Mouse (Mus musculus) G1E (cell line): ENCODE data around the gene Id1. TPM values are rescaled to one million over a fixed set of nuclear protein-coding genes. Genes with fewer than 3 reads are reported as not detected.

Experiments
- ATAC-seq: 2 replicates; pipeline ENCODE4 v1.8.0; 2016; ENCODE audit warnings: mild to moderate bottlenecking; ENCODE audit not compliant: insufficient number of reproducible peaks, poor library complexity, low FRiP score, severe bottlenecking; ENCODE audit errors: extremely low read depth
- DNase-seq: peaks from one replicate; pipeline ENCODE4 v3.0.0; 2012; ENCODE audit warnings: low spot score
- H3K27me3 ChIP-seq: 2 replicates; pipeline ENCODE4 v1.6.1; 2012; ENCODE audit warnings: mild to moderate bottlenecking, low read length, inconsistent platforms; ENCODE audit not compliant: insufficient read depth
- H3K36me3 ChIP-seq: replicated peaks from 2 replicates; pipeline ENCODE3; 2012; ENCODE audit warnings: mild to moderate bottlenecking, inconsistent platforms
- H3K4me1 ChIP-seq: 2 replicates; pipeline ENCODE4 v1.6.1; 2012; ENCODE audit warnings: low read depth, low read length, inconsistent platforms, mixed read lengths; ENCODE audit not compliant: insufficient read depth
- H3K4me3 ChIP-seq: 2 replicates; pipeline ENCODE4 v1.5.1; 2012; ENCODE audit warnings: low read depth, mild to moderate bottlenecking, inconsistent platforms, low read length, moderate library complexity, mixed read lengths
- H3K9me3 ChIP-seq: replicated peaks from 2 replicates; pipeline ENCODE4 v1.6.1; 2012; ENCODE audit warnings: inconsistent platforms
- CTCF ChIP-seq: IDR thresholded peaks from 2 replicates; pipeline ENCODE4 v1.5.1; 2012; ENCODE audit warnings: low read depth, low read length, inconsistent platforms, mixed read lengths
- GATA1 ChIP-seq: IDR thresholded peaks from 2 replicates; pipeline ENCODE4 v1.6.1; 2012; ENCODE audit warnings: borderline replicate concordance, low read length, inconsistent platforms, mixed read lengths
- GATA2 ChIP-seq: IDR thresholded peaks from 2 replicates; pipeline ENCODE4 v1.6.1; 2012; ENCODE audit warnings: low read depth, low read length, inconsistent platforms, borderline replicate concordance
- POLR2AphosphoS5 ChIP-seq: IDR thresholded peaks from 2 replicates; pipeline ENCODE4 v1.6.1; 2012; ENCODE audit warnings: low read depth, low read length, inconsistent platforms; ENCODE audit not compliant: insufficient replicate concordance
- TAL1 ChIP-seq: conservative IDR thresholded peaks from 2 replicates; pipeline ENCODE4 v1.6.1; 2012; ENCODE audit warnings: low read depth, low read length, inconsistent platforms, mixed read lengths
- polyA plus RNA-seq: library from polyadenylated mRNA; stranded (reverse); fragments of >175 nt; gene quantifications from 2 replicates; pipeline ENCODE4 v1.2.3, GENCODE M21; 2012
- total RNA-seq, 2 experiments: library from RNA; stranded (forward) in 1 of 2; stranded (reverse) in 1 of 2; fragments of 200-1000 nt in 1 of 2; fragments of >200 nt in 1 of 2; fragmentation: Nextera tagmentation in 1 of 2; gene quantifications; 2 replicates each; pipeline ENCODE4 v1.2.3; 2014 to 2017

Id1 gene
- total and polyA plus RNA-seq, 3 experiments = 21.7 to 110 (median 33.2) TPM

- Histone ChIP-seq H3K9me3 (no peaks in the 10 kb centered on the region), H3K4me1 (peaks cover 59% of the 10 kb centered on the region), H3K4me3 (no peak overlapping the region), H3K36me3 (peaks cover 12% of the 10 kb centered on the region), H3K27me3 (no peaks in the 10 kb centered on the region)
- ATAC-seq (no peak), DNase-seq (no peak)
- TF ChIP-seq GATA1 = no peak
- TF ChIP-seq TAL1 = no peak
- TF ChIP-seq GATA2 = no peak
- TF ChIP-seq POLR2AphosphoS5 = no peak
- TF ChIP-seq CTCF = no peak
Observed at GRCm38 (mm10) chr2:152733201-152733600, 2.9 kb upstream of the Id1 start.

DNA sequence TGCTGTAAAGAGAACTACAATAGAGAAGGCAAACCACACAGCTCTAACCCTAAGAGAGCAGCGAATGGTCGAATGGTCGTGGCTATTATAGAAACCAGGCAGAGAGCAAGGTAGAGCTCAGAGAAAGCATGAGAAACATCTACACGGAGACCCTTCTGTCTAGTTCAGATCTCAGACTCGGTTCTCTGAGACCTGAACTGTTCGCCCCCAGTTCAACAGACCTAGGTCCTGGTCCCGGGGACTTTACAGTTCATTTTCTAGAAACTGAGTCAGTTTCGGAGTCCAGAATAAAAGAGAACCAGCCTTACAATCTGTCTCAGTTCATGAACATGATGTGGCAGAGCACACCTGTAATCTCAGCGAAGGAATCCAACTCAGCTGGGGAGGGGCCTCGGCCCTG, 1.6 kb upstream of the Id1 start:
- Histone ChIP-seq H3K4me1 (peaks cover 59% of the 10 kb centered on the region), H3K4me3 (peak overlapping the region; percentile 65; the same call in 1 of the 2 replicates), H3K36me3 (peaks cover 14% of the 10 kb centered on the region), H3K9me3 (no peaks in the 10 kb centered on the region), H3K27me3 (no peaks in the 10 kb centered on the region)
- DNase-seq (no peak), ATAC-seq (no peak)
- TF ChIP-seq POLR2AphosphoS5 = no peak
- no peak for TF ChIP-seq CTCF
- TF ChIP-seq GATA1 = no peak
- TF ChIP-seq TAL1 = no peak
- no peak for TF ChIP-seq GATA2

DNA sequence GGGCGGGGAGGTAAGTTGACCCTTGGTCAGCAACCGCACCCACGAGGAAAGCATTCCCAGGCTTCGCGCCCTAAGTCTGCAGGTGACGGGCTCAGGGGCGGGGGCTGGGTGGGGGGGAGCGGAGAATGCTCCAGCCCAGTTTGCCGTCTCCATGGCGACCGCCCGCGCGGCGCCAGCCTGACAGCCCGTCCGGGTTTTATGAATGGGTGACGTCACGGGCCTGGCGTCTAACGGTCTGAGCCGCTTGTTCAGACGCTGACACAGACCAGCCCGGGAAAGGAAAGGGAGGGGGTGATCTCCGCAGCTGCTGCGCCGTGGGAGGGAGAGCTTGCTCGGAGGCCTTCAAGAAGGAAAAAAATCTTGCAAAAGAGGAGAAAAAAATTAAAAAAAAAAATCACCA, 1.1 kb upstream of the Id1 start:
- peak overlapping the region; percentile 65 for H3K4me3 ChIP-seq
- peaks cover 14% of the 10 kb centered on the region for H3K36me3 ChIP-seq
- H3K9me3 ChIP-seq = no peaks in the 10 kb centered on the region
- peak; percentile 86 for DNase-seq
- H3K27me3 ChIP-seq = no peaks in the 10 kb centered on the region
- peak; percentile 18; the same call in 1 of the 2 replicates for ATAC-seq
- no peak for TF ChIP-seq GATA1
- no peak for TF ChIP-seq GATA2
- H3K4me1 ChIP-seq = peaks cover 59% of the 10 kb centered on the region

- no peak for ATAC-seq
- H3K27me3 ChIP-seq = no peaks in the 10 kb centered on the region
Observed at GRCm38 (mm10) chr2:152736748-152737147, 697 bp downstream of the Id1 start.

DNA sequence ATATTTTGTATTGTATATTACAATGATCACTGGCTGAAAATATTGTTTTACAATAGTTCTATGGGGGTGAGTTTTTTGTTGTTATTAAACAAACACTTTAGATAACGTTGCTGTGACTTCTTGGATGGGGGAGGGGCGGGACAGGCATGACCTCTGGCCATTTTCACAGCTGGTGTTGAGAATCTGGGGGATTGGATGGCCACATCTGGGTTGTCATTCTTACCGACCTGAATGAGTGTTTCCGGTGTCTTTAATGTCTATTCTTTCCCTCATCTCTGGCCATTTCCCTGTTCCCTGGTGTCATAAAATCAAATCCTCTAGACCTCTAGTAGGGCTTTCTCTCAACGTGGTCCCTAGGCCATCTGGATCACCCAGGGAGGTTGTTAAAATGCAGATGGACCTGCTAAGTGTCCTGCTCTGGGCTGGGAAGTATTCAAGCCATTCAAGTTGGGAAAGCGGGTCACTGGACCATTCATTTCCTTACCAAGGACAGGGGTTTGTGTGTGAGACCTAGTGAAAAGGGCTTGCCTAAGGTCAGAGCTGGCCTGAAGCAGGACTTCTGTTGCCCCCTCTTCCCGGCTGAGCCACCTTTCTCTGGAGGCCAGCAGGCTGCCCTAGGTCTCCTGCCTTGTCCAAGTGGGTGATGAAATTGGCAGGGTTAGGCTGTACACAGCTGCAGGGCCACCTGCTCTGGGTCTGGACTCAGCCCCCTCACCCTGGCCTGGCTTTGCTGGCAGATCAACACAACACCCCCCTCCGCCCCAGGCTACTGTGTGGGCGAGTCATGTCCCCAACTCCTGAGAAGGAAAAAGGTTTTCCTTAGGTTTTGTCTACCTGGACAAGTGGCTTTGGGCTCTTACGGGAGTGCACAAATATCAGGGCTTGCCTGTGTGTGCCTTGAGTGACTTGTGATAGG, 1.5 kb downstream of the Id1 start:
- peaks cover 78% of the 10 kb centered on the region for H3K4me1 ChIP-seq
- H3K4me3 ChIP-seq = peak overlapping the region; percentile 100
- no peaks in the 10 kb centered on the region for H3K9me3 ChIP-seq
- DNase-seq = peak; percentile 30
- no peaks in the 10 kb centered on the region for H3K27me3 ChIP-seq
- H3K36me3 ChIP-seq = peaks cover 14% of the 10 kb centered on the region
- no peak for TF ChIP-seq CTCF
- no peak for TF ChIP-seq TAL1
- TF ChIP-seq GATA2 = no peak
- TF ChIP-seq POLR2AphosphoS5 = peak; percentile 84; the same call in 1 of the 2 replicates
- no peak for ATAC-seq

More at GRCm38 (mm10) chr2:152736748-152737147, 697 bp downstream of the Id1 start:
- H3K9me3 ChIP-seq = no peaks in the 10 kb centered on the region
- peaks cover 70% of the 10 kb centered on the region for H3K4me1 ChIP-seq
- peaks cover 14% of the 10 kb centered on the region for H3K36me3 ChIP-seq
- TF ChIP-seq TAL1 (0 out of 2 replicates have a peak, but pooled peaks have one; percentile 20), GATA2 (no peak)
- DNase-seq = peak; percentile 60
- H3K4me3 ChIP-seq = peak overlapping the region; percentile 100

- peak overlapping the region; percentile 100 for H3K4me3 ChIP-seq
- DNase-seq = no peak
- TF ChIP-seq TAL1 = no peak
- no peak for TF ChIP-seq GATA1
- TF ChIP-seq GATA2 = no peak
- no peak for TF ChIP-seq CTCF
- TF ChIP-seq POLR2AphosphoS5 = no peak
Observed at GRCm38 (mm10) chr2:152738341-152738740, 2.3 kb downstream of the Id1 start.

More at GRCm38 (mm10) chr2:152738341-152738740, 2.3 kb downstream of the Id1 start:
- peaks cover 14% of the 10 kb centered on the region for H3K36me3 ChIP-seq
- H3K27me3 ChIP-seq = no peaks in the 10 kb centered on the region
- no peaks in the 10 kb centered on the region for H3K9me3 ChIP-seq
- ATAC-seq = no peak
- H3K4me1 ChIP-seq = peaks cover 83% of the 10 kb centered on the region
